Mouse (Mus musculus) CH12.LX (cell line): Measurements from ENCODE around the gene Baiap3. TPM values are rescaled to one million over a fixed set of nuclear protein-coding genes. Genes with fewer than 3 reads are reported as not detected.

Experiments
- DNase-seq: peaks from one replicate; pipeline ENCODE4 v3.0.0-alpha.2; 2013; ENCODE audit errors: extremely low read depth
- H3K27ac ChIP-seq: 2 replicates; pipeline ENCODE4 v1.5.1; 2012; ENCODE audit warnings: low read depth, mild to moderate bottlenecking, control low read depth, moderate library complexity; ENCODE audit not compliant: insufficient read depth
- H3K27me3 ChIP-seq: replicated peaks from 2 replicates; pipeline ENCODE3; 2012; ENCODE audit warnings: inconsistent platforms
- H3K36me3 ChIP-seq, 2 experiments: replicated peaks in 1 of 2; 2 replicates each; pipeline versions ENCODE3 to v1.6.1; 2012; ENCODE audit warnings: inconsistent platforms in 1 of 2, low read length in 1 of 2, mild to moderate bottlenecking in 1 of 2, mixed read lengths in 1 of 2, moderate library complexity in 1 of 2; ENCODE audit not compliant: control insufficient read depth in 1 of 2, insufficient read depth in 1 of 2
- H3K4me1 ChIP-seq, 2 experiments: 2 replicates each; pipeline ENCODE4 v1.6.1; 2012; ENCODE audit warnings: inconsistent platforms in 1 of 2, moderate library complexity in 1 of 2; ENCODE audit not compliant: insufficient read depth in 2 of 2, control insufficient read depth in 1 of 2
- H3K4me2 ChIP-seq: 2 replicates; pipeline ENCODE4 v1.6.1; 2012; ENCODE audit warnings: low read depth, mild to moderate bottlenecking, control low read depth; ENCODE audit not compliant: poor library complexity, insufficient read depth, severe bottlenecking
- H3K4me3 ChIP-seq, 3 experiments: fragments of 150-350 bp in 1 of 3; sonication (generic) in 1 of 3; replicated peaks in 1 of 3; 2 replicates each; pipeline versions ENCODE3 to v1.5.1; 2011 to 2012; ENCODE audit warnings: low read depth in 2 of 3, low read length in 2 of 3, mild to moderate bottlenecking in 2 of 3, moderate library complexity in 2 of 3, control low read depth in 1 of 3, improper control_type of control experiment in 1 of 3, inconsistent platforms in 1 of 3, mixed read lengths in 1 of 3; ENCODE audit not compliant: poor library complexity in 1 of 3
- H3K79me2 ChIP-seq: replicated peaks from 2 replicates; pipeline ENCODE4 v1.6.1; 2012; ENCODE audit warnings: mild to moderate bottlenecking, moderate library complexity; ENCODE audit not compliant: control insufficient read depth, poor library complexity, insufficient read depth, severe bottlenecking; ENCODE audit errors: extremely low read depth
- H3K9ac ChIP-seq: 2 replicates; pipeline ENCODE4 v1.6.1; 2012; ENCODE audit warnings: low read depth, mild to moderate bottlenecking, control low read depth, moderate library complexity; ENCODE audit not compliant: insufficient read depth
- H3K9me3 ChIP-seq: replicated peaks from 2 replicates; pipeline ENCODE3; 2012; ENCODE audit warnings: low read length, inconsistent platforms, mixed read lengths
- CTCF ChIP-seq, 2 experiments: IDR thresholded peaks in 1 of 2; conservative IDR thresholded peaks in 1 of 2; 2 replicates each; pipeline ENCODE4 v1.5.1; 2011 to 2012; ENCODE audit warnings: low read depth in 2 of 2, low read length in 2 of 2, improper control_type of control experiment in 1 of 2, inconsistent platforms in 1 of 2, mild to moderate bottlenecking in 1 of 2, moderate library complexity in 1 of 2
- E2F4 ChIP-seq: IDR thresholded peaks from 2 replicates; pipeline ENCODE4 v1.6.1; 2011; ENCODE audit warnings: low read depth, low read length, improper control_type of control experiment; ENCODE audit not compliant: insufficient replicate concordance
- EP300 ChIP-seq: IDR thresholded peaks from 2 replicates; pipeline ENCODE4 v1.6.1; 2011; ENCODE audit warnings: low read length, improper control_type of control experiment
- ETS1 ChIP-seq: conservative IDR thresholded peaks from 2 replicates; pipeline ENCODE4 v1.6.1; 2012; ENCODE audit warnings: low read depth, mild to moderate bottlenecking, inconsistent platforms, low read length, improper control_type of control experiment, moderate library complexity
- JUND ChIP-seq: conservative IDR thresholded peaks from 2 replicates; pipeline ENCODE4 v1.6.1; 2011; ENCODE audit warnings: low read depth, low read length, improper control_type of control experiment
- KAT2A ChIP-seq: IDR thresholded peaks from 2 replicates; pipeline ENCODE4 v1.6.1; 2012; ENCODE audit warnings: low read length, improper control_type of control experiment, inconsistent platforms; ENCODE audit not compliant: insufficient replicate concordance
- MAZ ChIP-seq: IDR thresholded peaks from 2 replicates; pipeline ENCODE4 v1.6.1; 2012; ENCODE audit warnings: low read depth, mild to moderate bottlenecking, inconsistent platforms, low read length, improper control_type of control experiment, moderate library complexity
- MXI1 ChIP-seq: IDR thresholded peaks from 2 replicates; pipeline ENCODE4 v1.6.1; 2011; ENCODE audit warnings: mild to moderate bottlenecking, low read depth, low read length, improper control_type of control experiment
- MYC ChIP-seq: IDR thresholded peaks from 2 replicates; pipeline ENCODE4 v1.6.1; 2011; ENCODE audit warnings: low read depth, mild to moderate bottlenecking, improper control_type of control experiment, low read length
- PAX5 ChIP-seq: IDR thresholded peaks from 2 replicates; pipeline ENCODE4 v1.6.1; 2012; ENCODE audit warnings: low read length, inconsistent platforms, mixed read lengths
- RAD21 ChIP-seq: IDR thresholded peaks from 2 replicates; pipeline ENCODE4 v1.6.1; 2011; ENCODE audit warnings: low read depth, mild to moderate bottlenecking, low read length, improper control_type of control experiment, moderate library complexity
- RCOR1 ChIP-seq: conservative IDR thresholded peaks from 2 replicates; pipeline ENCODE4 v1.6.1; 2012; ENCODE audit warnings: low read depth, mild to moderate bottlenecking, inconsistent platforms, low read length, improper control_type of control experiment
- TBP ChIP-seq: conservative IDR thresholded peaks from 2 replicates; pipeline ENCODE4 v1.6.1; 2011; ENCODE audit warnings: low read depth, low read length, improper control_type of control experiment
- TCF12 ChIP-seq: IDR thresholded peaks from 2 replicates; pipeline ENCODE4 v1.6.1; 2014; ENCODE audit warnings: low read depth, mild to moderate bottlenecking, inconsistent platforms, low read length, improper control_type of control experiment
- ZMIZ1 ChIP-seq: IDR thresholded peaks from 2 replicates; pipeline ENCODE4 v1.6.1; 2012; ENCODE audit warnings: low read depth, mild to moderate bottlenecking, inconsistent platforms, low read length, improper control_type of control experiment
- ZNF384 ChIP-seq: IDR thresholded peaks from 2 replicates; pipeline ENCODE4 v1.6.1; 2012; ENCODE audit warnings: low read depth, low read length, improper control_type of control experiment, inconsistent platforms
- dilution Hi-C: fragments of 300-500 bp; cut with MboI; formaldehyde crosslinking; loops from 2 replicates; pipeline ENCODE4 v1.14.3; 2020; ENCODE audit warnings: low sequenced_read_pairs; ENCODE audit not compliant: extremely low pct_unique_long_range_greater_than_20kb, extremely low pct_ligation_motif_present
- in situ Hi-C: fragments of 300-500 bp; cut with MboI; formaldehyde crosslinking; loops from 3 replicates; pipeline ENCODE4 v1.14.3; 2019; ENCODE audit warnings: low sequenced_read_pairs, low pct_ligation_motif_present, low pct_unique_long_range_greater_than_20kb, mixed read lengths
- polyA plus RNA-seq: library from polyadenylated mRNA; unstranded; fragments of >175 nt; gene quantifications from 2 replicates; pipeline ENCODE4 v1.2.1, GENCODE M21; 2012; ENCODE audit warnings: low read depth; ENCODE audit not compliant: insufficient read length
- total RNA-seq, 2 experiments: library from RNA; depleted of rRNA; stranded (reverse); fragments of 300-350 nt in 1 of 2; fragments of >200 nt in 1 of 2; gene quantifications; 2 replicates each; pipeline ENCODE4 v1.2.3; 2012 to 2014

Gene Baiap3
- total and polyA plus RNA-seq, 3 experiments: 0.19 to 0.21 TPM; not detected in 1

DNA sequence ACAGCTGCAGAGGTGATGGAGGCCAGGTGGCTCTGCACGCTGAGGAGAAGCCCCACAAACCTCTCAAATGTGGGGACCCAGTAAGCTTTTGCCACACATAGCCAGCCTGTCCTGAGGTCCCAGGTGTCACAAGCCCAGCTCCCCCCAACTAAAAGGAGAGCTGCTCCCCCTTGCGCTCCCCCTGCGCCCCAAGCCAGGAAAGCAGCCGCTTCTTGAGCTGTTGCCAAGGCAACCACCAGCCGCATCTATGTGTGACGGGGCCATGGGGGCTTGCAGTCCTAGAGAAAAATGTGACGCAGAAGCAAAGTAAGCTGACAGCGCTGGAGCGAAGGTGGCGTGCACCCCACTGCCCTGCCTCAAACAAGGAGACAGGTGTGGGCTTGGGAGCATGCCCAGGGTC is 2.4 kb downstream of the Baiap3 start:
- H3K9me3 ChIP-seq: no peaks in the 10 kb centered on the region
- H3K36me3 ChIP-seq: peaks cover 3 to 18% of the 10 kb centered on the region in 2 experiments
- H3K9ac ChIP-seq: no peak overlapping the region
- no peak for TF ChIP-seq RAD21
- TF ChIP-seq CTCF (conservative IDR thresholded peaks at IDR 0.05 in 1 of 2, IDR thresholded peaks at IDR 0.05 in 1 of 2; ENCODE audit: low read depth in 2 of 2, low read length in 2 of 2): no peak
- no peak for TF ChIP-seq TBP
- TF ChIP-seq E2F4: no peak
- no peak for TF ChIP-seq MXI1
- no peak for TF ChIP-seq MYC
- TF ChIP-seq TCF12: no peak
- no peak for TF ChIP-seq ZMIZ1
- no peak for TF ChIP-seq JUND
- no peak for TF ChIP-seq ZNF384
- TF ChIP-seq PAX5: no peak
- dilution Hi-C loops: no loop called here
- H3K4me2 ChIP-seq: no peak overlapping the region
- in situ Hi-C loops: no loop called here
- peaks cover 4 to 13% of the 10 kb centered on the region in 2 experiments; a peak in 3 of 4 replicates for H3K4me1 ChIP-seq
- H3K4me3 ChIP-seq: no peak overlapping the region
- H3K79me2 ChIP-seq: no peaks in the 10 kb centered on the region
- peaks cover 19% of the 10 kb centered on the region for H3K27me3 ChIP-seq
- H3K27ac ChIP-seq: no peak overlapping the region
- no peak for DNase-seq

DNA sequence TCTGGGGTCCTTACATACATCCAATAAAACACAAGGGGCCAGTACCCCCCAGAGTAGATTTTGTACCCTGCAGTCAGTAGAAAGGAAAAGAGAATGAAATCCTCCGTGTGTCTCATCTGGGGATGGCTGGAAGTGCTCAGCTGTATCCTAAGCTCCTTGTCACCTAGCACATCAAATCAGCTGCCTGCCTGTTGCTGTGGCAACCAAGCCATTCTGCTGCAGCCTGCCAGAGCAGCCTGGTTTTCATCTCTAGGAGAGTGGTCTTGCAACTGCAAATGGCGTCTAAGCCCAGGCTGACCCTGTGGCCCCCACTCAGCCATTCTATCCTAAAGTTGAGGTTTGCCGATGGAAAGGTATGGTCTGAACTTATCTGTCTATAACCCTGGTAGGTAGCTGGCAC is 3.5 kb downstream of the Baiap3 start:
- DNase-seq: no peak
- H3K4me3 ChIP-seq: no peak overlapping the region
- H3K9ac ChIP-seq: no peak overlapping the region
- no peaks in the 10 kb centered on the region for H3K79me2 ChIP-seq
- peaks cover 19% of the 10 kb centered on the region for H3K27me3 ChIP-seq
- peaks cover 0 to 7% of the 10 kb centered on the region in 2 experiments for H3K36me3 ChIP-seq
- TF ChIP-seq KAT2A: no peak
- TF ChIP-seq EP300: no peak
- no peak for TF ChIP-seq ZNF384
- TF ChIP-seq MAZ: no peak
- TF ChIP-seq RCOR1: no peak
- no peak for TF ChIP-seq TCF12
- no peak for TF ChIP-seq ETS1
- TF ChIP-seq CTCF (conservative IDR thresholded peaks at IDR 0.05 in 1 of 2, IDR thresholded peaks at IDR 0.05 in 1 of 2; ENCODE audit: low read depth in 2 of 2, low read length in 2 of 2): no peak
- no peak for TF ChIP-seq MXI1
- H3K9me3 ChIP-seq: no peaks in the 10 kb centered on the region
- dilution Hi-C loops: no loop called here
- in situ Hi-C loops: no loop called here
- no peak overlapping the region for H3K27ac ChIP-seq
- no peak overlapping the region for H3K4me2 ChIP-seq
- peaks cover 0 to 2% of the 10 kb centered on the region in 2 experiments; a peak in 1 of 4 replicates for H3K4me1 ChIP-seq
